ENCODE assay signal across 19 mouse cellular contexts in genomic region chr17:7238766-7239165, GRCm38 (mm10).
DNase-seq lines count a peak whose midpoint lies in the region; ATAC-seq and TF ChIP-seq lines count a peak whose summit lies in the region.
"Had no signal": no experiment of that assay in that cellular context is flagged by ENCODE, and none has a peak within 500 bp of the region (broad histone marks: within the 10 kb centered on the region; RNA-seq: fewer than 3 reads in every experiment).

No protein-coding gene starts in this region.

- H3K27me3 ChIP-seq in ES-Bruce4 (ENCODE audit: control insufficient read depth, insufficient read depth, low read length, poor library complexity, severe bottlenecking): no peaks in the 10 kb centered on the region
- H3K27me3 ChIP-seq in midbrain, embryonic 13.5 days: no peaks in the 10 kb centered on the region
- H3K27me3 ChIP-seq: embryonic facial prominence, embryonic 12.5 days; heart, embryonic 15.5 days; kidney, embryonic 15.5 days had no signal

- TF ChIP-seq EP300 in ES-Bruce4 (IDR thresholded peaks at IDR 0.05; ENCODE audit: insufficient read depth, low read depth, low read length): 0 out of 2 replicates have a peak, but pooled peaks have one; percentile 27

- WGBS in midbrain, embryonic 13.5 days: 86% methylated on average over 4 of the region's 4 CpGs

- H3K27ac ChIP-seq in ES-Bruce4 (ENCODE audit: insufficient read depth, low read length): peak overlapping the region; percentile 21
- H3K27ac ChIP-seq in midbrain, embryonic 13.5 days: no peak overlapping the region
- H3K27ac ChIP-seq: embryonic facial prominence, embryonic 12.5 days; gastrocnemius, adult 2 months; heart, embryonic 15.5 days; hindbrain, postnatal 0 days; kidney, embryonic 15.5 days had no signal

- peak; percentile 25 for DNase-seq in testis, postnatal 10 days (ENCODE audit: low spot score)
- DNase-seq in testis, postnatal 14 days (ENCODE audit: low spot score): no peak
- DNase-seq in thymus, postnatal 4 days: peak; percentile 17
- no peak for DNase-seq in retina, postnatal 1 day
- DNase-seq: adrenal gland, adult 2 months; cerebellum, adult 11-12 months; forebrain, postnatal 0 days; gastrocnemius, adult 2 months; layer of hippocampus, postnatal 36 days; lung, adult 18-20 months; midbrain, embryonic 14.5 days; spleen, adult 18-20 months had no signal

- H3K4me2 ChIP-seq in midbrain, embryonic 13.5 days (replicated peaks): no peak overlapping the region
- H3K4me2 ChIP-seq: embryonic facial prominence, embryonic 12.5 days; heart, embryonic 15.5 days; kidney, embryonic 15.5 days had no signal

- no peaks in the 10 kb centered on the region for H3K9me3 ChIP-seq in ES-Bruce4 (replicated peaks; ENCODE audit: control insufficient read depth, insufficient read depth, low read length, poor library complexity, severe bottlenecking)
- no peaks in the 10 kb centered on the region for H3K9me3 ChIP-seq in midbrain, embryonic 13.5 days
- H3K9me3 ChIP-seq: embryonic facial prominence, embryonic 12.5 days; heart, embryonic 15.5 days; kidney, embryonic 15.5 days had no signal

- H3K36me3 ChIP-seq in ES-Bruce4 (ENCODE audit: control insufficient read depth, insufficient read depth, low read length, poor library complexity, severe bottlenecking): no peaks in the 10 kb centered on the region
- peaks cover 7% of the 10 kb centered on the region; the same call in 1 of the 2 replicates for H3K36me3 ChIP-seq in midbrain, embryonic 13.5 days

- ATAC-seq in megakaryocyte, adult 5-6 weeks (ENCODE audit: poor library complexity, severe bottlenecking): peak; percentile 51
- no peak for ATAC-seq in midbrain, embryonic 13.5 days
- ATAC-seq: forebrain, postnatal 0 days; hindbrain, postnatal 0 days had no signal

- no peak overlapping the region for H3K9ac ChIP-seq in ES-Bruce4 (ENCODE audit: low read depth, poor library complexity, severe bottlenecking)
- no peak overlapping the region for H3K9ac ChIP-seq in midbrain, embryonic 13.5 days (replicated peaks)
- H3K9ac ChIP-seq: embryonic facial prominence, embryonic 12.5 days; forebrain, postnatal 0 days; heart, embryonic 15.5 days; kidney, embryonic 15.5 days had no signal

- no peak for TF ChIP-seq CTCF in ES-Bruce4 (IDR thresholded peaks at IDR 0.05; ENCODE audit: low read depth, low read length)

- peaks cover 1% of the 10 kb centered on the region for H3K4me1 ChIP-seq in ES-Bruce4 (ENCODE audit: control insufficient read depth, insufficient read depth, low read length)
- no peaks in the 10 kb centered on the region for H3K4me1 ChIP-seq in midbrain, embryonic 13.5 days (replicated peaks)
- H3K4me1 ChIP-seq: embryonic facial prominence, embryonic 12.5 days; heart, embryonic 15.5 days had no signal

- peak overlapping the region; percentile 10; the same call in 1 of the 2 replicates for H3K4me3 ChIP-seq in ES-Bruce4 (ENCODE audit: low read depth, low read length)
- no peak overlapping the region for H3K4me3 ChIP-seq in midbrain, embryonic 13.5 days (replicated peaks)
- H3K4me3 ChIP-seq: embryonic facial prominence, embryonic 12.5 days; gastrocnemius, adult 2 months; heart, embryonic 15.5 days; kidney, embryonic 15.5 days had no signal

- TF ChIP-seq POLR2A in ES-Bruce4 (IDR thresholded peaks at IDR 0.05; ENCODE audit: insufficient read depth, low read length): no peak

Comparison
In these comparisons a context has a peak if more than half of its experiments do, and no peak if none do; other contexts are left out.
1. DNase-seq: peak in testis, postnatal 10 days (single experiment) and thymus, postnatal 4 days (single experiment); none in testis, postnatal 14 days (single experiment) and retina, postnatal 1 day (single experiment).